9 mouse cellular contexts compared by ENCODE assay signal in genomic region chr6:48177936-48178335, GRCm38 (mm10).
DNase-seq lines count a peak whose midpoint lies in the region; ATAC-seq and TF ChIP-seq lines count a peak whose summit lies in the region.
"Had no signal": no experiment of that assay in that cellular context is flagged by ENCODE, and none has a peak within 500 bp of the region (broad histone marks: within the 10 kb centered on the region; RNA-seq: fewer than 3 reads in every experiment).

No protein-coding gene starts in this region.

- no peak overlapping the region for H3K4me3 ChIP-seq in heart, embryonic 11.5 days (ENCODE audit: low read depth, low read length)
- H3K4me3 ChIP-seq in cerebellum, adult 2 months (replicated peaks; ENCODE audit: insufficient read depth, low read depth, low read length), result no peak overlapping the region
- no peak overlapping the region for H3K4me3 ChIP-seq in midbrain, embryonic 14.5 days (replicated peaks; ENCODE audit: low read depth, low read length)
- H3K4me3 ChIP-seq: liver, embryonic 15.5 days had no signal

- H3K4me2 ChIP-seq in heart, embryonic 11.5 days, result no peak overlapping the region
- H3K4me2 ChIP-seq in midbrain, embryonic 14.5 days (ENCODE audit: low read length), result no peak overlapping the region
- H3K4me2 ChIP-seq: liver, embryonic 15.5 days had no signal

- H3K9ac ChIP-seq in heart, embryonic 11.5 days (ENCODE audit: low read depth, low read length), result no peak overlapping the region
- H3K9ac ChIP-seq in midbrain, embryonic 14.5 days (replicated peaks; ENCODE audit: low read length), result no peak overlapping the region
- H3K9ac ChIP-seq: liver, embryonic 15.5 days had no signal

- H3K27me3 ChIP-seq in heart, embryonic 11.5 days (ENCODE audit: control insufficient read depth, insufficient read depth, low read length), result no peaks in the 10 kb centered on the region
- H3K27me3 ChIP-seq in cerebellum, adult 2 months (ENCODE audit: control insufficient read depth, insufficient read depth, low read length), result no peaks in the 10 kb centered on the region
- H3K27me3 ChIP-seq in midbrain, embryonic 14.5 days (ENCODE audit: control insufficient read depth, insufficient read depth, low read length), result no peaks in the 10 kb centered on the region
- H3K27me3 ChIP-seq: liver, embryonic 15.5 days had no signal

- H3K9me3 ChIP-seq in heart, embryonic 11.5 days (replicated peaks; ENCODE audit: control insufficient read depth, low read length), result no peaks in the 10 kb centered on the region
- no peaks in the 10 kb centered on the region for H3K9me3 ChIP-seq in midbrain, embryonic 14.5 days (ENCODE audit: control insufficient read depth, low read length)
- H3K9me3 ChIP-seq: liver, embryonic 15.5 days had no signal

- DNase-seq in heart, adult 8-10 months (ENCODE audit: low spot score), result peak; percentile 29
- peak; percentile 86 for DNase-seq in ES-CJ7 (ENCODE audit: low read depth, low spot score)
- DNase-seq in cerebellum, adult 2 months, result peak; percentile 60 to 77
- peak; percentile 28 to 62 for DNase-seq in frontal cortex, postnatal 25 days (ENCODE audit: low spot score in 2 of 2)
- peak; percentile 51 for DNase-seq in layer of hippocampus, adult 9-10 months (ENCODE audit: low spot score)
- DNase-seq in midbrain, embryonic 14.5 days, result peak; percentile 91
- peak; percentile 60 for DNase-seq in thymus, postnatal 14 days

- TF ChIP-seq POLR2A in cerebellum, adult 2 months (IDR thresholded peaks at IDR 0.05; ENCODE audit: borderline replicate concordance, insufficient read depth, low read length), result no peak

- H3K27ac ChIP-seq in heart, embryonic 11.5 days (ENCODE audit: low read depth, low read length), result no peak overlapping the region
- H3K27ac ChIP-seq in cerebellum, adult 2 months (ENCODE audit: insufficient read depth, low read length), result no peak overlapping the region
- no peak overlapping the region for H3K27ac ChIP-seq in midbrain, embryonic 14.5 days (replicated peaks; ENCODE audit: low read depth, low read length)
- H3K27ac ChIP-seq: liver, embryonic 15.5 days had no signal

- H3K36me3 ChIP-seq in heart, embryonic 11.5 days (ENCODE audit: control insufficient read depth, insufficient read depth, low read length), result no peaks in the 10 kb centered on the region
- H3K36me3 ChIP-seq in midbrain, embryonic 14.5 days (ENCODE audit: control insufficient read depth, insufficient read depth, low read length), result no peaks in the 10 kb centered on the region
- H3K36me3 ChIP-seq: liver, embryonic 15.5 days had no signal

- WGBS in heart, embryonic 11.5 days (ENCODE audit: insufficient replicate concordance), result 7% methylated on average over 2 of the region's 2 CpGs
- WGBS in cerebellum, adult 2 months, result 2% methylated on average over 2 of the region's 2 CpGs
- WGBS in midbrain, embryonic 14.5 days, result 5% methylated on average over 2 of the region's 2 CpGs

- H3K4me1 ChIP-seq in heart, embryonic 11.5 days (ENCODE audit: control insufficient read depth, insufficient read depth, low read length), result no peaks in the 10 kb centered on the region
- peaks cover 3% of the 10 kb centered on the region; the same call in 1 of the 2 replicates for H3K4me1 ChIP-seq in cerebellum, adult 2 months (ENCODE audit: control insufficient read depth, insufficient read depth, low read length)
- H3K4me1 ChIP-seq in midbrain, embryonic 14.5 days (ENCODE audit: control insufficient read depth, insufficient read depth, low read length), result no peaks in the 10 kb centered on the region
- H3K4me1 ChIP-seq: liver, embryonic 15.5 days had no signal

- ATAC-seq in heart, embryonic 11.5 days (replicated peaks; ENCODE audit: insufficient number of reproducible peaks, low FRiP score, low TSS enrichment), result no peak
- no peak for ATAC-seq in midbrain, embryonic 14.5 days (ENCODE audit: low FRiP score, low TSS enrichment)

- no peak for TF ChIP-seq CTCF in cerebellum, adult 2 months (IDR thresholded peaks at IDR 0.05; ENCODE audit: borderline replicate concordance, insufficient read depth, low read depth, low read length)

Comparison
In these comparisons a context has a peak if more than half of its experiments do, and no peak if none do; other contexts are left out.
1. DNase-seq: peak in every context shown above with its lines; median percentile 91 in midbrain, embryonic 14.5 days; 86 in ES-CJ7; 68 in cerebellum, adult 2 months; 60 in thymus, postnatal 14 days; 51 in layer of hippocampus, adult 9-10 months; 45 in frontal cortex, postnatal 25 days; 29 in heart, adult 8-10 months.